Mouse (Mus musculus) ES-E14 (cell line): ENCODE results near the gene Ncapd3. TPM values are rescaled to one million over a fixed set of nuclear protein-coding genes. Genes with fewer than 3 reads are reported as not detected.

ENCODE experiments used
- DNase-seq: peaks from one replicate; pipeline ENCODE4 v3.0.0-alpha.2; 2013; ENCODE audit warnings: low read depth, low spot score
- H3K27ac ChIP-seq: 2 replicates; pipeline ENCODE4 v1.5.1; 2012; ENCODE audit warnings: low read depth, mild to moderate bottlenecking, low read length, moderate library complexity, mixed read lengths; ENCODE audit not compliant: poor library complexity, insufficient read depth, severe bottlenecking
- H3K36me3 ChIP-seq: 2 replicates; pipeline ENCODE4 v1.6.1; 2012; ENCODE audit warnings: mild to moderate bottlenecking, low read length, moderate library complexity, mixed read lengths; ENCODE audit not compliant: control insufficient read depth, poor library complexity, insufficient read depth, severe bottlenecking
- H3K4me1 ChIP-seq, 2 experiments: fragments of 150-350 bp in 1 of 2; sonication (generic) in 1 of 2; 2 replicates each; pipeline ENCODE4 v1.6.1; 2012; ENCODE audit warnings: low read length in 2 of 2, mild to moderate bottlenecking in 1 of 2, mixed read lengths in 1 of 2; ENCODE audit not compliant: control insufficient read depth in 2 of 2, insufficient read depth in 2 of 2, poor library complexity in 1 of 2
- H3K4me3 ChIP-seq, 2 experiments: fragments of 150-350 bp in 1 of 2; sonication (generic) in 1 of 2; 2 replicates each; pipeline ENCODE4 v1.5.1; 2012; ENCODE audit warnings: low read length in 2 of 2, low read depth in 1 of 2, mild to moderate bottlenecking in 1 of 2, mixed read lengths in 1 of 2; ENCODE audit not compliant: insufficient read depth in 1 of 2, poor library complexity in 1 of 2, severe bottlenecking in 1 of 2
- H3K9ac ChIP-seq: 2 replicates; pipeline ENCODE4 v1.6.1; 2012; ENCODE audit warnings: low read depth, mild to moderate bottlenecking, low read length, mixed read lengths; ENCODE audit not compliant: poor library complexity, insufficient read depth, severe bottlenecking
- H3K9me3 ChIP-seq: fragments of 150-350 bp; sonication (generic); 2 replicates; pipeline ENCODE4 v1.6.1; 2012; ENCODE audit warnings: low read depth, mild to moderate bottlenecking, low read length; ENCODE audit not compliant: control insufficient read depth, insufficient read depth
- CHD2 ChIP-seq: IDR thresholded peaks from 2 replicates; pipeline ENCODE4 v1.6.1; 2014; ENCODE audit warnings: mild to moderate bottlenecking, low read depth, low read length, inconsistent platforms
- HCFC1 ChIP-seq: IDR thresholded peaks from 2 replicates; pipeline ENCODE4 v1.6.1; 2012; ENCODE audit warnings: low read length, inconsistent platforms, borderline replicate concordance; ENCODE audit not compliant: insufficient read depth
- MAFK ChIP-seq: IDR thresholded peaks from 2 replicates; pipeline ENCODE4 v1.6.1; 2014; ENCODE audit warnings: mild to moderate bottlenecking, low read depth, low read length, inconsistent platforms; ENCODE audit not compliant: insufficient read depth
- ZC3H11A ChIP-seq: IDR thresholded peaks from 2 replicates; pipeline ENCODE4 v1.6.1; 2012; ENCODE audit warnings: low read depth, mild to moderate bottlenecking, inconsistent platforms, low read length, borderline replicate concordance
- ZNF384 ChIP-seq: IDR thresholded peaks from 2 replicates; pipeline ENCODE4 v1.6.1; 2012; ENCODE audit warnings: low read depth, low read length, inconsistent platforms
- in situ Hi-C, 2 experiments: fragments of 600-800 bp; cut with MboI; formaldehyde crosslinking; loops; one replicate each; pipeline ENCODE4 v1.15.1; 2025; ENCODE audit warnings: low sequenced_read_pairs in 2 of 2, inconsistent platforms in 1 of 2; ENCODE audit not compliant: unreplicated experiment in 2 of 2
- total RNA-seq: library from RNA; depleted of rRNA; stranded (reverse); fragments of 300-350 nt; gene quantifications from 2 replicates; pipeline ENCODE4 v1.2.3, GENCODE M21; 2012

Ncapd3 gene
- total RNA-seq, 1 experiment = 41.5 TPM

DNA sequence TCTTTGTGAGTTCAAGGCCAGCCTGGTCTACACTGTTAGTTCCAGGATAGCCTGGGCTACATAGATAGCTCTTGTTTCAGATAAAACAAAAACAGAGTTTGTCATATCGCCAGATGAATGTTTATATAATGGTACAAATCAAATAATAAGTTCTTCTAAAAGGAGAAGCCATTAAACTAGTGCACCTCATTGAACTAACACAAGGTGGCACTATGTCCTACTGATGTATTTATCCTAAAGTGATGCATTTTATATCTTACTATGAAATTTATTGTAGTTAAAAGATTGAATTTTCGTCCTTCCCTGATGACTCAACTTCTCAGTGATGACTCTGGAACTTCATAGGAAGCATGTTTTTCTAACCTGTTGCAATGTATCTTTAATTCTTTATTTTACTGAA is 19.5 kb downstream of the Ncapd3 start:
- Histone ChIP-seq H3K9ac (no peak overlapping the region), H3K4me1 (no peaks in the 10 kb centered on the region), H3K9me3 (no peaks in the 10 kb centered on the region), H3K4me3 (no peak overlapping the region), H3K36me3 (peaks cover 22% of the 10 kb centered on the region), H3K27ac (no peak overlapping the region)
- DNase-seq = no peak
- no peak for TF ChIP-seq CHD2
- TF ChIP-seq HCFC1 = no peak
- no peak for TF ChIP-seq ZNF384
- TF ChIP-seq ZC3H11A = no peak
- TF ChIP-seq MAFK = no peak
- in situ Hi-C loops = no loop called here

DNA sequence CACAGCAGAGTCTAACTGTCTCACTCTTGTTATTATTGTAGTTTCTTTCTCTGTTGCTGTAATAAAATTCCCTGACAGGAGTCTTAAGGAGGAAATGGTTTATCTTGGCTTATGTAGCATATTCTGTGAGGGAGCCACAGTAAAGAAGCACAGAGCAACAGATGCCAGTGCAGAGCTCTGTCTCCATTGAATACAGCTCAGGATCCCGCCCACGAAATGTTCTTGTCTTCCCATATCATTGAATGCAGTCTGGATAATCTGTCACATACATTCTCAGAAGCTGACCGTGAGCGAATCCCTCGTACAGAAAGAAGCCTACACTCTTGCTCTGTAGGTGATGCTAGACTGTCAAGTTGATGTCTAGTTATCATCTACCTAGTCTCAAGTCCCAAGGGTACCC is 28.4 kb downstream of the Ncapd3 start:
- TF ChIP-seq HCFC1 = no peak
- H3K36me3 ChIP-seq = peaks cover 33% of the 10 kb centered on the region
- no peak overlapping the region for H3K27ac ChIP-seq

DNA sequence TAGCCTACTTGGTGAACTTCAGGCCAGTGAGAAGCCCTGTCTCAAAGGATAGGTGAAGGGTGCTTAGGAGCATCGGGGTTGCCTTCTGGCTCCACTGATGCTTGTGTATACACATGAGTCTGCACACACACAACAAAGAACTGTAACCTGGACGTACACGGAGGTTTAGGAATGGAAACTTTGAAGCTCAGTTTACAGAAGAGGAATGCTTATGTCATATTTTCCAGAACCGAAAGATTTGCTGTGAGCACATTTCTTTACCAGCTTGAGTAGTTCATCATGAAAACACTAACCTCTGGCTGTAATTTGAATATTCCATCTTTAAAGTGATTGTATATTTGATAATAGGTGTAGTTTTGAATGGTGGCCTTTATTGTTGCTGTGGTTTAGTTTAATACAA is 40.9 kb downstream of the Ncapd3 start:
- Histone ChIP-seq H3K9ac (no peak overlapping the region), H3K36me3 (peaks cover 38% of the 10 kb centered on the region), H3K27ac (no peak overlapping the region), H3K9me3 (no peaks in the 10 kb centered on the region), H3K4me3 (no peak overlapping the region), H3K4me1 (0 out of 4 replicates have a peak, but pooled peaks cover 0 to 2% of the 10 kb centered on the region in 2 experiments)
- no peak for TF ChIP-seq ZC3H11A
- no peak for TF ChIP-seq HCFC1
- TF ChIP-seq CHD2 = no peak
- TF ChIP-seq MAFK = no peak
- TF ChIP-seq ZNF384 = no peak
- in situ Hi-C loops = no loop called here
- DNase-seq = no peak

More for the DNA sequence above, 28.4 kb downstream of the Ncapd3 start:
- in situ Hi-C loops = no loop called here
- H3K9ac ChIP-seq = no peak overlapping the region
- DNase-seq = no peak
- no peaks in the 10 kb centered on the region for H3K4me1 ChIP-seq
- H3K9me3 ChIP-seq = no peaks in the 10 kb centered on the region
- H3K4me3 ChIP-seq = no peak overlapping the region

DNA sequence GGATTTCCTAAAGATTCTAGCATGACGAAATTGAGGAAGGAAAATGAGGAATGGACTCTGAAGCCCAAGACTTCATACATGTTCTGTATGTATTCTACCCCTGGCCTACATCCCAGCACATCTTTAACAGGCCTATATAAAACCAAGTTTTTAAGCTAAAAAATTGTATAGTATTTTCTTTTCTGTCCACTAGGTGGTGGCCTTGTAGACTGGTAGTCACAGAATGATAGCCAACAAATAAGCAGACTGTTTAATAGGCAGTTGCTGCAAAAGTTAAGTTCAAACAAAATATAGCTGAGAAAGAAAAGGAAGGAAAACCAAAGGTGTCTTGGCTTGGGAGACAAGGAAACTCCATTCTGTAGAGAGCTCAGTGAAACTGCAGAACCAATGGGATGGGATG is 44.7 kb downstream of the Ncapd3 start:
- TF ChIP-seq MAFK (no peak), ZNF384 (no peak), HCFC1 (no peak), CHD2 (no peak), ZC3H11A (no peak)
- Histone ChIP-seq H3K9me3 (no peaks in the 10 kb centered on the region), H3K27ac (no peak overlapping the region), H3K9ac (no peak overlapping the region), H3K36me3 (peaks cover 29% of the 10 kb centered on the region), H3K4me3 (no peak overlapping the region), H3K4me1 (0 out of 4 replicates have a peak, but pooled peaks cover 0 to 2% of the 10 kb centered on the region in 2 experiments)
- in situ Hi-C loops = no loop called here
- DNase-seq = no peak

DNA sequence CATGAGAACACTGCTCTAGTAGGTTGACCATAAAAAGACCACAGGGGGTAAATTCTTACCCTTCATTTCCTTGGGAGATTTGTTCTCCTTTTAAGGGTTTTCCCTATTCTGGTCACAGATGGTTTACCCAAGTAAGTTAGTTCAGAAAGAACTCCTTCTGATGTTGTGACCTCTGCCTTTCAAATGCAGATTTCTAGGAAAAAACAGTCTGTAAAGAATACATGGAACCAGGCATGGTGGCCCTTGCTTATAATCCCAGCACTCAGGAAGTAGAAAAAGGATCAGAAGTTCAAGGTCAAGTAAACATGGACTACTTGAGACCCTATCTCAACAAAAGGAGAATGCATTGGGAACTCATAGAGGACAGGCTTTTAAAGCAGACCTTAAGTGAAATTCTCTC is 45.8 kb downstream of the Ncapd3 start:
- H3K36me3 ChIP-seq = peaks cover 25% of the 10 kb centered on the region
- H3K9ac ChIP-seq = no peak overlapping the region
- H3K4me1 ChIP-seq = 0 out of 4 replicates have a peak, but pooled peaks cover 0 to 2% of the 10 kb centered on the region in 2 experiments
- TF ChIP-seq ZNF384 (0 out of 2 replicates have a peak, but pooled peaks have one; percentile 20), CHD2 (no peak), ZC3H11A (no peak)
- H3K4me3 ChIP-seq = no peak overlapping the region
- H3K9me3 ChIP-seq = no peaks in the 10 kb centered on the region
- H3K27ac ChIP-seq = no peak overlapping the region
- in situ Hi-C loops = no loop called here
- DNase-seq = peak; percentile 20
